Mouse (Mus musculus): ENCODE measurements around the gene Gm49336.

GRCm38 (mm10) chr14:60262316-60262715 is 11.0 kb upstream of the Gm49336 start:
- TF ChIP-seq ELF1 (IDR thresholded peaks at IDR 0.05; ENCODE audit: low read depth, low read length) (no peak), ZMIZ1 (IDR thresholded peaks at IDR 0.05; ENCODE audit: low read depth, low read length) (no peak), CTCF (conservative IDR thresholded peaks at IDR 0.05 in 1 of 2, IDR thresholded peaks at IDR 0.05 in 1 of 2; ENCODE audit: low read depth in 2 of 2, low read length in 2 of 2) (no peak), MEF2A (IDR thresholded peaks at IDR 0.05; ENCODE audit: borderline replicate concordance, low read depth, low read length) (no peak)
